Mouse (Mus musculus) monocyte, adult 2 months (primary cell): Measurements from ENCODE around the gene Senp2.

Source experiments
- DNase-seq, 2 experiments: peaks; one replicate each; pipeline ENCODE4 v3.0.0; 2022; ENCODE audit warnings: low spot score in 2 of 2, low read depth in 1 of 2

The Senp2 gene

GRCm38 (mm10) chr16:22015569-22015968 is 6.3 kb downstream of the Senp2 start:
- DNase-seq, result no peak

GRCm38 (mm10) chr16:22022122-22022521 is 12.8 kb downstream of the Senp2 start:
- no peak for DNase-seq

GRCm38 (mm10) chr16:22027474-22027873 is 18.2 kb downstream of the Senp2 start:
- DNase-seq, result no peak

- DNase-seq, result no peak
Measured at GRCm38 (mm10) chr16:22038554-22038953, 29.3 kb downstream of the Senp2 start.

- no peak for DNase-seq
Measured at GRCm38 (mm10) chr16:22039978-22040377, 30.7 kb downstream of the Senp2 start.

- no peak for DNase-seq
Measured at GRCm38 (mm10) chr16:22043830-22044229, 34.5 kb downstream of the Senp2 start.

- no peak for DNase-seq
Measured at GRCm38 (mm10) chr16:22045930-22046329, 36.6 kb downstream of the Senp2 start.

GRCm38 (mm10) chr16:22046739-22047366 is 37.6 kb downstream of the Senp2 start:
- no peak for DNase-seq

GRCm38 (mm10) chr16:22053411-22053810 is 44.1 kb downstream of the Senp2 start:
- DNase-seq, result no peak

- DNase-seq, result no peak
Measured at GRCm38 (mm10) chr16:22057498-22057897, 48.2 kb downstream of the Senp2 start.

GRCm38 (mm10) chr16:22058871-22059270 is 49.6 kb downstream of the Senp2 start:
- no peak for DNase-seq

GRCm38 (mm10) chr16:22060416-22060815 is 51.1 kb downstream of the Senp2 start:
- DNase-seq, result no peak

GRCm38 (mm10) chr16:22061555-22062160 is 52.4 kb downstream of the Senp2 start:
- DNase-seq, result no peak

GRCm38 (mm10) chr16:22062284-22062683 is 53.0 kb downstream of the Senp2 start:
- DNase-seq, result no peak

- no peak for DNase-seq
Measured at GRCm38 (mm10) chr16:22065536-22065935, 56.3 kb downstream of the Senp2 start.

GRCm38 (mm10) chr16:22067406-22067805 is 58.1 kb downstream of the Senp2 start:
- DNase-seq, result no peak

- DNase-seq, result no peak
Measured at GRCm38 (mm10) chr16:22071361-22071760, 62.1 kb downstream of the Senp2 start.

GRCm38 (mm10) chr16:22075067-22075466 is 65.8 kb downstream of the Senp2 start:
- no peak for DNase-seq

- no peak for DNase-seq
Measured at GRCm38 (mm10) chr16:22075829-22076619, 66.7 kb downstream of the Senp2 start.

GRCm38 (mm10) chr16:22076620-22076941 is 67.3 kb downstream of the Senp2 start:
- no peak for DNase-seq

- no peak for DNase-seq
Measured at GRCm38 (mm10) chr16:22080125-22080710, 70.9 kb downstream of the Senp2 start.

GRCm38 (mm10) chr16:22085411-22085810 is 76.1 kb downstream of the Senp2 start:
- DNase-seq, result no peak
